Mouse (Mus musculus): Measurements from ENCODE around the gene March6. TPM values are rescaled to one million over a fixed set of nuclear protein-coding genes. Genes with fewer than 3 reads are reported as not detected.

The March6 gene
- total RNA-seq, 2 experiments from 2014 or later, result 199 to 221 TPM

DNA sequence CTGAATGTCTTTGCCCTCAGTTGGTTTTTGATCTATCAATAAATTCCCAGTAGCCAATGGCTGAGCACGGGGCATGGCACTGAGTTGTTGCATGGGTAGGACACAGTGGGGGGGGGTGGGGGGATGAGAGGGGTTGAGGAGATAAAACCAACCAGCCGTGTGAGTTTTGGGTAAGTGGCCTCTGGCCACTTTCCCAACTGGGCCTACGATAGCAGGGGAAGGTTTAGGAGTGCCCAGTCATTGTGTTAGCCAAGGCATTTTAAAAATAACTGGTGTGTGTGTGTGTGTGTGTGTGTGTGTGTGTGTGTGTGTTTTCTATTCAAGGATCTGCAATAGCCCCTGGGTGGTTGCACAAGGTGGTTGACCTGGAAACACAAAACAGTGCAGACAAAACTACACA, 12.4 kb upstream of the March6 start:
- no peak for DNase-seq (ENCODE audit: low spot score in 2 of 2)

DNA sequence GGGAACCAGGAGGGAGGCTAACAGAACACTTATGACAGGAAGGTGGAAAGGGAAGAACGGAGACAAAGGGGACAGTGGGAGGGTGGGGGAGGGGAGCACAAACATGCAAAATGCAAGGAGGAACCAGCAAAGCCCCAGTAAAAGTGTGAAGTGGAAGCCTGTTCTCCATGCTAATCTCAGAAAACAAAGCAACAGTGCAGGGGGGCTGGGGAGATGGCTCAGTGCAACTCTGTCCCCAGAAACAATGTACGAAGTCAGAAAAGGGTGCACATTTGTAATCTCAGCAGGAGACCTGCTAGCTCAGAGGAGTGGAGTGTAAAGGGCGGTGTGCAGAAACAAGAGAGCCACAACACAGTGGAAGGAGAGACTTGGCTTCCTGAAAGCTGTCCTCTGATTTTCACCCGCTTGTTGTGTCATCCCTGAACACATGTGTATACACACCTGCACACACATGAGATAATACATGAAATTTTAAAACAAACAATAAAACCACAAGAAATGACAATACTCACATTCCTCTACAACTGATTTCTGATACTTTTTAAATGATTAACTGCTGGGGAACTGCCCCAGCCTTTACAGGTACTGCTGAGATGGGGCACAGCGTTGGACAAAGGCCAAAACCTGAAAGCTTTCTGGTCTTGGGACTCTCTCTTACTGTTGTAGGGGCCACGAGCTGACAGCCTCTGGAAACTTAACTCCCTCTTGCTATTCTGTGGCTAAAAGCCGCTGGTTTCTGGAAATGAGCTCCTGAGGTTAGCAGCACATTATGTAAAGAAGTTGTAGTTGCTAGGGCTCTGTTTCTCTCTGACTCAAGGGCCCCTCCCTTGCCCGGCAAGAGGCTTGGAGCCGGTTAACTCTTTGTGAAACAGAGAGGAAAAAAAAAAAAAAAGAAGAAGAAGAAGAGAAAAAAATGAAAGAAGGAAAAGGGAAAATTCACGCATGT, 11.4 kb upstream of the March6 start:
- DNase-seq (ENCODE audit: low spot score in 2 of 2), result no peak

DNA sequence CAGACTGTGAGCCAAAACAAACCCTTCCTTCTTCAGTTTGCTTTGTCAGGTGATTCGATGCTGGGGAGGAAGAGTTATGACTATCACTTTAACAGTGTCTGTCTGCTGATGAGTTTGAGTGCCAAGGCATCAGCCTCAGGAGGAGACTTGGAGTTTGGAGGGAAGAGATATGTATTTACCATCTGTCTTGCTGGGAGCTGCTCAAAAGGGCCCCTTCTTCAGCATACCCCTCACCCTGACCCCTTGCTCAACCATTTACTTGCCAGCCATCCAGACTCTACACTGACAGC, 9.6 kb upstream of the March6 start:
- DNase-seq (ENCODE audit: low spot score in 2 of 2), result no peak

- no peak for DNase-seq (ENCODE audit: low spot score in 2 of 2)
Measured at GRCm38 (mm10) chr15:31539643-31540512, 9.0 kb upstream of the March6 start.

DNA sequence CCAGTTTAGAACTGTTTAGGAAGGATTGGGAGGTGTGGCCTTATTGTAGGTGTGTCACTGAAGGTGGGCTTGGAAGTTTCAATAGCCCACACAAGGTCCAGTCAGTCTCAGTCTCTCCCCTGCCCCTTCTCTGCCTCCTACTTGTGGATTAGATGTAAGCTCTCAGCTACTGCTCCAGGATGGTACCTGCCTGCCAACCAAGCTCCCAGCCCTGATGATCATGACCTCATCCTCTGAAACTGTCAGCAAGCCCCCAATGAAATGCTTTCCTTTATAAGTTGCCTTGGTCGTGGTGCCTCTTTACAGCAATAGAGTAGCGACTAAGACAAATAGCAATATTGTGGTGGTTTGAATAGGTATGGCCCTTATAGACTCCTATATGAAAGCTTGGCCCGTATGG, 7.5 kb upstream of the March6 start:
- no peak for DNase-seq (ENCODE audit: low spot score in 2 of 2)

GRCm38 (mm10) chr15:31537706-31538105, 6.9 kb upstream of the March6 start:
- no peak for DNase-seq (ENCODE audit: low spot score in 2 of 2)

- peak; percentile 28 to 56 for DNase-seq (ENCODE audit: low spot score in 2 of 2)
Measured at GRCm38 (mm10) chr15:31536051-31536737, 5.3 kb upstream of the March6 start.

- no peak for DNase-seq (ENCODE audit: low spot score in 2 of 2)
Measured at GRCm38 (mm10) chr15:31535259-31535855, 4.5 kb upstream of the March6 start.

DNA sequence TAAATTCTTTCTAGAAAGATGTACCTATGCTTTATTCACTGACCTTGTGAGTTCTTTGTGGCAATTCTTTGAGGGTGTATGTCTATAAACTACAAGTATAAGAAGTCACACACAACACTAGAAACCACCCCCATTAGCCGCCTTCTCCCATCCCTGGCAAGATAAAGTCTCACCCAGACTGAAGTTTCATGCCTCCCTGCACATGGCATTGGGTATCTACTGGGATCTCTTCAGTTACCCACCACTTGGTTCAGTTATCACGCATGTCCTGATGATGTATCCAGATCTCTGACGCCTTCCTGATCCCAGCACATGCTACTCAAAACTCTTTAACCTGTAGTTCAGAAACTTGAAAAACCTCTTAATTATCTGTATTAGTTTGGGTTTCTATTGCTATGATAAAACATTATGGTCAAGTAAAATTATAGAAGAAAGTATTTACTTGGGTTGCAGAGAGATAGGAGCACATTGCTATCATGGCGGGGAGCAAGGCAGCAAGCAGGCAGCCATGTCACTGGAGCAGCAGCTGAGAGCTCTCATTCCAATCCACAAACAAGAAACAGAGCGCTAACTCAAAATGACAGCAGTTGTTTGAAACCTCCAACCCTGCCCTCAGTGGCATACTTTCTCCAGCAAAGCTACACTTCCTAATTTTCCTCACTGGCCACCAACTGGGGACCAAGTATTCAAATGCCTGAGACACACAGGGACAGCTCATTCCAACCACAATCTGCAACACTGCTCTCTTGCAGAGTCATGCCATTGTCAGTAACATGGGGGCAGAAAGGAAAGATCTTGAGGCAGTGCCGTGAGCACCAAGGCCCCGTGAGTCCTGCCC, 3.8 kb upstream of the March6 start:
- no peak for DNase-seq (ENCODE audit: low spot score in 2 of 2)

- no peak for DNase-seq (ENCODE audit: low spot score in 2 of 2)
Measured at GRCm38 (mm10) chr15:31533529-31533928, 2.7 kb upstream of the March6 start.

GRCm38 (mm10) chr15:31532331-31533021, 1.6 kb upstream of the March6 start:
- DNase-seq (ENCODE audit: low spot score in 2 of 2), result no peak

- DNase-seq (ENCODE audit: low spot score in 2 of 2), result no peak
Measured at GRCm38 (mm10) chr15:31531446-31532330, 835 bp upstream of the March6 start.

- DNase-seq (ENCODE audit: low spot score in 2 of 2), result peak; percentile 42 to 58
Measured at GRCm38 (mm10) chr15:31529811-31530658, 818 bp downstream of the March6 start.

DNA sequence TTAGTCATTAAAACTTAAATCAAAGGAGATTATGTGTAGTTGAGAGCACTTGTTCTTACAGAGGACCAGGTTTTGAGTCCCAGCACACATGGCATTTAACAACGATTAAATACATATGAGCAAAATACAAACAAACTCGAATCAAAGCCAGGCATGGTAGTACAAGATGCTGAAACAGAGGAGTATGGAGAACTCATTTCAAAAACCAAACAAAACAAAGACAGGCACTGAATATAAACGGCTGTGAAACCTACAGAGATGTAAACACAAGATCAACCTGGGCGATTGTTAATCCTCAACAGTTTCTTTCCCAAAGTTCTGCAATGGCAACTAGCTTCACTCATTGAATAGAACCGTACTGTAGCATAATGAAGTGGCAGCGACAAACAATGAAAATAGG, 1.8 kb downstream of the March6 start:
- DNase-seq (ENCODE audit: low spot score in 2 of 2), result no peak

GRCm38 (mm10) chr15:31528477-31528876, 2.4 kb downstream of the March6 start:
- no peak for DNase-seq (ENCODE audit: low spot score in 2 of 2)

- no peak for DNase-seq (ENCODE audit: low spot score in 2 of 2)
Measured at GRCm38 (mm10) chr15:31526463-31526862, 4.4 kb downstream of the March6 start.

GRCm38 (mm10) chr15:31519000-31519399, 11.9 kb downstream of the March6 start:
- no peak for DNase-seq (ENCODE audit: low spot score in 2 of 2)

- DNase-seq (ENCODE audit: low spot score in 2 of 2), result no peak
Measured at GRCm38 (mm10) chr15:31518371-31518770, 12.5 kb downstream of the March6 start.

Data from layer of hippocampus, postnatal 10 days (tissue).